Mouse (Mus musculus): ENCODE measurements around the gene Col4a5.

GRCm38 (mm10) chrX:141723936-141724335 is 248.8 kb downstream of the Col4a5 start:
- TF ChIP-seq POLR2A (IDR thresholded peaks at IDR 0.05; ENCODE audit: control insufficient read depth, low read depth, low read length): no peak
- no peak for TF ChIP-seq CTCF (IDR thresholded peaks at IDR 0.05; ENCODE audit: control insufficient read depth, insufficient read depth, insufficient replicate concordance, low read depth, low read length)
